Mouse (Mus musculus) G1E-ER4 (cell line): ENCODE results near the gene Vmn2r110. TPM values are rescaled to one million over a fixed set of nuclear protein-coding genes. Genes with fewer than 3 reads are reported as not detected.

Experiments used
- GATA1 ChIP-seq: IDR thresholded peaks from one replicate; pipeline ENCODE4 v1.8.0; 2012; ENCODE audit warnings: low read length, inconsistent platforms
- polyA plus RNA-seq: library from polyadenylated mRNA; stranded (reverse); fragments of >175 nt; gene quantifications from 2 replicates; pipeline ENCODE4 v1.2.3, GENCODE M21; 2012

Vmn2r110 gene
- not detected in 2 replicates for polyA plus RNA-seq

GRCm38 (mm10) chr17:20596323-20596722 lies at the start of gene Vmn2r110:
Gene Vmn2r110, minus strand, starts transcription at chr17:20596423.
- TF ChIP-seq GATA1: no peak

DNA sequence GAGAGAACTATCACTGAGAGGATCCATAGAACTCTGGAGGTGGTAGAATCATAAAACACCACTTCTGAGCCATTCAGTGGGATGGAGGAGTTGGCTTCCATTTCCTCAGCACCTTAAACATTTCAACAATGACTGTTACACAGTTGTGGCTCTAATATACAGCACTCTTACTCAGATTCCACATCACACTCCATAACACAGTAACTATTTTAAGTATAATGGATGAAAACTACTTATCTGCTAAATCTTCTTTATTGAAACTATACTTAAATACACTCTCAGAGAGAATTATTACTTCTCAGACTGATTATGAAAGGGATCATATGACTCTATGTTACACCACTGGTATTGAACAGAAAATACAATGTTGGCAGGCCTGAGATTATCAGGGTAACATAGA lies 28.6 kb upstream of the Vmn2r110 start, which contains the start of gene Fpr-rs3:
Fpr-rs3 (minus strand) TSS at position 101 of the 400 bp plus-strand sequence.
- TF ChIP-seq GATA1: no peak

DNA sequence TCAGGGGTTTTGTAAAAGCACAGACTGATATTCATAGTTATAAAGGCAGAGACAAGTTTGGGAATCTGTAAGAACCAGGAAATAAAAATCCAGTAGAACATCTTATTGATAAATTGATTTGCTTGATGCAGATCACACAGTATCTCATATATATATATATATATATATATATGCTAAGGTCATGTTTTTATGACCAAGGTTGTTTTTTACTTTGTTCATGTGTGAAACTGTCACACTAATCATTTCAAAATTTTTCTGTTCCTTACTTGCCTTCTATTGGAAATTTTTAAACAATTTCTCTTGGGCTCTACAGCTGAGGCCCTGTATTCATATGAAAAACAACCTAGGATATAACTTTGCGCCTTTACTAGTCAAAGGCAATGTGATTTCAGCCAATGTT lies 31.6 kb downstream of the Vmn2r110 start, which contains the start of gene Vmn2r109:
Vmn2r109 (minus strand) TSS at position 101 of the 400 bp plus-strand sequence.
- TF ChIP-seq GATA1: no peak

Other genes starting within 250 kb of the Vmn2r110 start
- not detected in 2 replicates for gene Vmn1r224, start 182.3 kb downstream of the Vmn2r110 start, polyA plus RNA-seq
- not detected in 2 replicates for gene Vmn2r108, start 115.1 kb downstream of the Vmn2r110 start, polyA plus RNA-seq
- gene Vmn1r225, start 98.3 kb downstream of the Vmn2r110 start, polyA plus RNA-seq: not detected in 2 replicates
- gene Vmn2r109, start 31.7 kb downstream of the Vmn2r110 start, polyA plus RNA-seq: not detected in 2 replicates
- not detected in 2 replicates for gene Fpr-rs3, start 28.5 kb upstream of the Vmn2r110 start, polyA plus RNA-seq
- gene Vmn1r226, start 86.4 kb upstream of the Vmn2r110 start, polyA plus RNA-seq: not detected in 2 replicates
- gene Vmn1r227, start 133.4 kb upstream of the Vmn2r110 start, polyA plus RNA-seq: not detected in 2 replicates
- gene Vmn1r228, start 189.7 kb upstream of the Vmn2r110 start, polyA plus RNA-seq: not detected in 2 replicates
- gene Vmn1r229, start 215.1 kb upstream of the Vmn2r110 start, polyA plus RNA-seq: not detected in 2 replicates
- not detected in 2 replicates for gene Vmn1r230, start 244.0 kb upstream of the Vmn2r110 start, polyA plus RNA-seq